Mouse (Mus musculus): ENCODE results near the gene M6pr. TPM values are rescaled to one million over a fixed set of nuclear protein-coding genes. Genes with fewer than 3 reads are reported as not detected.

Gene M6pr
- polyA plus RNA-seq, 1 experiment from 2014 or later: 65.0 TPM

- 25% methylated on average over 3 of the region's 3 CpGs for WGBS
- no peaks in the 10 kb centered on the region for H3K36me3 ChIP-seq
- H3K9ac ChIP-seq: no peak overlapping the region
- no peaks in the 10 kb centered on the region for H3K9me3 ChIP-seq (replicated peaks)
- ATAC-seq (replicated peaks; ENCODE audit: insufficient number of reproducible peaks, insufficient read depth, low FRiP score, low read depth): 0 out of 2 replicates have a peak, but pooled peaks have one; percentile 23
- H3K4me1 ChIP-seq (replicated peaks): peaks cover 4% of the 10 kb centered on the region
- no peak overlapping the region for H3K4me3 ChIP-seq
- H3K27me3 ChIP-seq: no peaks in the 10 kb centered on the region
- no peak overlapping the region for H3K27ac ChIP-seq
- H3K4me2 ChIP-seq: no peak overlapping the region
These were observed 8.8 kb upstream of the M6pr start for GRCm38 (mm10) chr6:122299621-122300133.

- 76% methylated on average over 1 of the region's 1 CpGs for WGBS
- Histone ChIP-seq H3K9ac (no peak overlapping the region), H3K4me2 (no peak overlapping the region), H3K36me3 (no peaks in the 10 kb centered on the region), H3K4me1 (replicated peaks) (no peaks in the 10 kb centered on the region; the same call in none of the 2 replicates), H3K9me3 (replicated peaks) (no peaks in the 10 kb centered on the region), H3K4me3 (no peak overlapping the region), H3K27me3 (no peaks in the 10 kb centered on the region), H3K27ac (no peak overlapping the region)
- no peak for ATAC-seq (replicated peaks; ENCODE audit: insufficient number of reproducible peaks, insufficient read depth, low FRiP score, low read depth)
These were observed 6.4 kb upstream of the M6pr start for GRCm38 (mm10) chr6:122302121-122302520.

GRCm38 (mm10) chr6:122302661-122303060 is 5.9 kb upstream of the M6pr start:
- no peak for ATAC-seq (replicated peaks; ENCODE audit: insufficient number of reproducible peaks, insufficient read depth, low FRiP score, low read depth)
- Histone ChIP-seq H3K36me3 (no peaks in the 10 kb centered on the region), H3K4me3 (no peak overlapping the region), H3K9me3 (replicated peaks) (no peaks in the 10 kb centered on the region), H3K9ac (no peak overlapping the region), H3K27ac (no peak overlapping the region), H3K4me1 (replicated peaks) (no peaks in the 10 kb centered on the region; the same call in 1 of the 2 replicates), H3K27me3 (no peaks in the 10 kb centered on the region), H3K4me2 (no peak overlapping the region)
- 72% methylated on average over 4 of the region's 4 CpGs for WGBS

GRCm38 (mm10) chr6:122303526-122303925 is 5.0 kb upstream of the M6pr start:
- H3K27me3 ChIP-seq: no peaks in the 10 kb centered on the region

GRCm38 (mm10) chr6:122304355-122304754 is 4.2 kb upstream of the M6pr start:
- Histone ChIP-seq H3K9me3 (replicated peaks) (no peaks in the 10 kb centered on the region), H3K27ac (no peak overlapping the region), H3K4me2 (peak overlapping the region; percentile 45; the same call in 1 of the 2 replicates), H3K27me3 (no peaks in the 10 kb centered on the region), H3K9ac (no peak overlapping the region), H3K4me3 (no peak overlapping the region), H3K4me1 (replicated peaks) (peaks cover 3% of the 10 kb centered on the region; the same call in 1 of the 2 replicates), H3K36me3 (no peaks in the 10 kb centered on the region)
- ATAC-seq (replicated peaks; ENCODE audit: insufficient number of reproducible peaks, insufficient read depth, low FRiP score, low read depth): no peak
- WGBS: 33% methylated on average over 6 of the region's 6 CpGs

More at GRCm38 (mm10) chr6:122303526-122303925, 5.0 kb upstream of the M6pr start:
- Histone ChIP-seq H3K4me2 (peak overlapping the region; percentile 45), H3K9ac (no peak overlapping the region), H3K36me3 (no peaks in the 10 kb centered on the region), H3K9me3 (replicated peaks) (no peaks in the 10 kb centered on the region), H3K4me1 (replicated peaks) (peaks cover 3% of the 10 kb centered on the region; the same call in 1 of the 2 replicates), H3K27ac (no peak overlapping the region), H3K4me3 (no peak overlapping the region)
- no peak for ATAC-seq (replicated peaks; ENCODE audit: insufficient number of reproducible peaks, insufficient read depth, low FRiP score, low read depth)
- WGBS: 42% methylated on average over 9 of the region's 9 CpGs

- H3K4me2 ChIP-seq: no peak overlapping the region
- no peaks in the 10 kb centered on the region for H3K36me3 ChIP-seq
- H3K9me3 ChIP-seq (replicated peaks): no peaks in the 10 kb centered on the region
- no peaks in the 10 kb centered on the region for H3K27me3 ChIP-seq
- no peak for ATAC-seq (replicated peaks; ENCODE audit: insufficient number of reproducible peaks, insufficient read depth, low FRiP score, low read depth)
- H3K4me1 ChIP-seq (replicated peaks): peaks cover 9% of the 10 kb centered on the region
- no peak overlapping the region for H3K4me3 ChIP-seq
- no peak overlapping the region for H3K9ac ChIP-seq
- WGBS: 79% methylated on average over 12 of the region's 12 CpGs
- no peak overlapping the region for H3K27ac ChIP-seq
These were observed 3.5 kb upstream of the M6pr start for GRCm38 (mm10) chr6:122304790-122305555.

- 78% methylated on average over 4 of the region's 4 CpGs for WGBS
- Histone ChIP-seq H3K9me3 (replicated peaks) (no peaks in the 10 kb centered on the region), H3K9ac (no peak overlapping the region), H3K4me1 (replicated peaks) (peaks cover 18% of the 10 kb centered on the region), H3K27me3 (no peaks in the 10 kb centered on the region), H3K36me3 (no peaks in the 10 kb centered on the region), H3K4me3 (no peak overlapping the region), H3K27ac (no peak overlapping the region), H3K4me2 (no peak overlapping the region)
- ATAC-seq (replicated peaks; ENCODE audit: insufficient number of reproducible peaks, insufficient read depth, low FRiP score, low read depth): no peak
These were observed 1.8 kb upstream of the M6pr start for GRCm38 (mm10) chr6:122306707-122307106.

GRCm38 (mm10) chr6:122308136-122308504 is 400 bp upstream of the M6pr start:
- H3K9ac ChIP-seq: no peak overlapping the region
- H3K27ac ChIP-seq: no peak overlapping the region
- H3K4me2 ChIP-seq: peak overlapping the region; percentile 77; the same call in 1 of the 2 replicates
- WGBS: 68% methylated on average over 6 of the region's 6 CpGs
- no peaks in the 10 kb centered on the region for H3K9me3 ChIP-seq (replicated peaks)
- H3K36me3 ChIP-seq: peaks cover 7% of the 10 kb centered on the region
- no peaks in the 10 kb centered on the region for H3K27me3 ChIP-seq
- H3K4me1 ChIP-seq (replicated peaks): peaks cover 18% of the 10 kb centered on the region
- peak overlapping the region; percentile 85 for H3K4me3 ChIP-seq
- no peak; the same call in 1 of the 2 replicates for ATAC-seq (replicated peaks; ENCODE audit: insufficient number of reproducible peaks, insufficient read depth, low FRiP score, low read depth)

- Histone ChIP-seq H3K36me3 (peaks cover 21% of the 10 kb centered on the region), H3K9ac (peak overlapping the region; percentile 94), H3K9me3 (replicated peaks) (no peaks in the 10 kb centered on the region), H3K27me3 (no peaks in the 10 kb centered on the region), H3K4me3 (peak overlapping the region; percentile 85), H3K4me2 (peak overlapping the region; percentile 77), H3K4me1 (replicated peaks) (peaks cover 18% of the 10 kb centered on the region), H3K27ac (peak overlapping the region; percentile 80; the same call in 1 of the 2 replicates)
- ATAC-seq (replicated peaks; ENCODE audit: insufficient number of reproducible peaks, insufficient read depth, low FRiP score, low read depth): no peak
- WGBS: 6% methylated on average over 11 of the region's 11 CpGs
These were observed 983 bp downstream of the M6pr start for GRCm38 (mm10) chr6:122309446-122309960.

- peak overlapping the region; percentile 77 for H3K4me2 ChIP-seq
- no peak for ATAC-seq (replicated peaks; ENCODE audit: insufficient number of reproducible peaks, insufficient read depth, low FRiP score, low read depth)
- no peaks in the 10 kb centered on the region for H3K27me3 ChIP-seq
- H3K9me3 ChIP-seq (replicated peaks): no peaks in the 10 kb centered on the region
- H3K4me1 ChIP-seq (replicated peaks): peaks cover 18% of the 10 kb centered on the region
- 60% methylated on average over 5 of the region's 5 CpGs for WGBS
- no peak overlapping the region for H3K27ac ChIP-seq
- peak overlapping the region; percentile 94; the same call in 1 of the 2 replicates for H3K9ac ChIP-seq
- H3K36me3 ChIP-seq: peaks cover 29% of the 10 kb centered on the region
- H3K4me3 ChIP-seq: peak overlapping the region; percentile 85
These were observed 1.8 kb downstream of the M6pr start for GRCm38 (mm10) chr6:122310187-122310820.

- no peaks in the 10 kb centered on the region for H3K27me3 ChIP-seq
- no peak for ATAC-seq (replicated peaks; ENCODE audit: insufficient number of reproducible peaks, insufficient read depth, low FRiP score, low read depth)
- H3K9me3 ChIP-seq (replicated peaks): no peaks in the 10 kb centered on the region
- H3K27ac ChIP-seq: no peak overlapping the region
- H3K9ac ChIP-seq: no peak overlapping the region
- H3K4me3 ChIP-seq: no peak overlapping the region
- 90% methylated on average over 1 of the region's 1 CpGs for WGBS
- H3K4me2 ChIP-seq: no peak overlapping the region
- H3K36me3 ChIP-seq: peaks cover 94% of the 10 kb centered on the region
- no peaks in the 10 kb centered on the region for H3K4me1 ChIP-seq (replicated peaks)
These were observed 10.2 kb downstream of the M6pr start for GRCm38 (mm10) chr6:122318726-122319125.

Data from heart, embryonic 15.5 days (tissue).